Mouse (Mus musculus): ENCODE measurements around the gene Tmem89. TPM values are rescaled to one million over a fixed set of nuclear protein-coding genes. Genes with fewer than 3 reads are reported as not detected.

Tmem89 gene
- not detected for polyA plus RNA-seq (2017; shearing (Covaris generic))

DNA sequence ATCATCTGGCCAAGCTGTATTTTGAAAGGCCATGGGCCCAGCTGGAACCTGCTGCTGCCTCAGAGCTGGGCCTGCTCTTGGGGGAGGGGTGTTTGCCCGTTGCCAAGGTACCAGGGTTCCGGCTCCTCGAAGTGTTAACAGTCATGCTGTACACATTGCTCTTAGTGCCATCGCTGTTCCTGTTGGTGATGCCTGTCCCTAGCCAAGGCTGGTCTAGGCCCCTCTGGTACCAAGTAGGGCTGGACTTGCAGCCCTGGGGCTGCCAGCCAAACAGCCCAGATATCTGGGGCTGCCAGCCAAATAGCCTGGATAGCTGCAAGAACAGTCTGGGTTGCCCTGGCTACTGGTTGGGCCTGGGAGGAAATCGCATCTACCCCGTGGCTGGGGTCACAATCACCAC, at the start of gene Tmem89:
Gene Tmem89 (plus strand): TSS at position 129 of the 400 bp plus-strand sequence.

DNA sequence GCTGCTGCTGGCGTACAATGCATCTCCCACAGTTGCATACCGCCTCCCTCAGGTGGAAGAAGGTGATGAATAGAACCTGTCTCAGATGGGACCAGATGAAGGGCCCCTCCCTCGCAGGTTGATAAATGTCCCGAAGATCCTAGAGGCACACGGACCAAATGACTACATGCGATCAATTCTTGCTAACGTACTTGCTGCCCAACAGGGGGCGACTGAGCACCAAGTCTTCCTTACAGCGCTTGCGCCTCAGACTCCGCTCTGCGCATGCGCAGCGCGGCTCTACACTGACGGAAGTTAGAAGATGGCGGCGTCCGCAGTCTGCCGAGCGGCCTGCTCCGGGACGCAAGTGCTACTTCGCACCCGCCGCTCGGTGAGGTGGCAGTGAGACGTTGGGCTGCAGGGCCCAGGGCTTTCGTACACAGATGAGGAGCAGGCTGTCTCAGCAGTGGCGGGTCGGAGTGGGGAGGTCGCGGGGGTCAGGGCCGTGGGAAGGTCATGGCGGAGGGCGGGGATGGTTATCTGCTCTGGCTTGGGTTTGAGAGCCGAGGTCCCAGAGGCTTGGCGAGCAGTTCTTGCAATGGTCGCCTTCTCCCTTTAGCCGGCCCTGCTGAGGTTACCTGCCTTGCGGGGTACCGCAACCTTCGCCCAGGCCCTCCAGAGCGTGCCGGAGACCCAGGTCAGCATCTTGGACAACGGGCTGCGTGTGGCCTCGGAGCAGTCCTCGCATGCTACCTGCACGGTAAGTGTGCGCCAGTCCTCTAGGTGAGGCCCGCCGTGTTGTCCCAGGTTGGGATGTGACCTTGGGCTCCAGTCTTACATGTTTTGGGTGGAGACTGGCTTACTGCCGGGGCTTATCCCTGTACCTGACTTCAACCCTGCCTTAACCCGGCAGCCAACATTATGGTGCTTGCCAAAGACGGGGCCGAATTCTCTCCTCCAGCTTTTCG, 22.3 kb downstream of the Tmem89 start, which contains the start of gene Uqcrc1:
Gene Uqcrc1 (plus strand): TSS at position 216 of the 947 bp plus-strand sequence.

DNA sequence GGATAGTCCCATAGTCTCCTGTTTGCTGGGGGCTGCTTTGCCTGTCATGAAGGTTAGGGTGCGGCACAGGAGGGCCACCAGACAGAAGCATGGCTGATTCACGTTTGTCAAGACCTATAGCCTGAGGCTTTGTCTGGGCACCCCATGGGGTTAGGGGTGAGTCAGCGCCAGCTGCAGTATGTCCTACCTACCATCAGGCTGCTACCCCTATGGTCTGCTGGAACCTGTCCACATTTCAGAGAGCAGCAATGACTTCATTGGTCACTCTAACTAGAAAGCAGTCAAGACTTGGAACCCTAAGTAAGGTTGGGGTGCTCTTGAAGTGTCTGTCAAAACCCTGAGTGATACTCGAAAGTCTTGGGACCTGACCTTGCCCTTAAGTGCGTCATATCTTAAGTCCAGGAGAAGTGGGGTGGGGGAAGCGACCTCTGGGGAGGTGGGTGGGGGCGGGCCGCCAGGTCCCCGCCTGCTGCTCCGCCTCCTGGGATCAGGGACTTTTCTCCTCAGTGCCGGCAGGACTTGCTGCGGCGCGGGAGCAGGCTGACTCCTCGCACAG, 38.7 kb downstream of the Tmem89 start, which contains the start of gene Col7a1:
Gene Col7a1 (plus strand): TSS at position 506 of the 556 bp plus-strand sequence.

Other genes starting within 250 kb of the Tmem89 start
- gene Prkar2a, start 225.3 kb upstream of the Tmem89 start, polyA plus RNA-seq (2017; shearing (Covaris generic)) = 3.2 TPM
- 21.2 TPM for gene Ip6k2, start 130.8 kb upstream of the Tmem89 start, polyA plus RNA-seq (2017; shearing (Covaris generic))
- gene Nckipsd, start 106.3 kb upstream of the Tmem89 start, polyA plus RNA-seq (2017; shearing (Covaris generic)) = 5.2 TPM
- 0.06 TPM for gene Celsr3, start 88.3 kb upstream of the Tmem89 start, polyA plus RNA-seq (2017; shearing (Covaris generic))
- 19.5 TPM for gene Slc26a6, start 61.3 kb upstream of the Tmem89 start, polyA plus RNA-seq (2017; shearing (Covaris generic))
- gene Uqcrc1, start 22.0 kb downstream of the Tmem89 start, polyA plus RNA-seq (2017; shearing (Covaris generic)) = 346 TPM
- 0.95 TPM for gene Col7a1, start 39.0 kb downstream of the Tmem89 start, polyA plus RNA-seq (2017; shearing (Covaris generic))
- not detected for gene Ucn2, start 71.4 kb downstream of the Tmem89 start, polyA plus RNA-seq (2017; shearing (Covaris generic))
- gene Pfkfb4, start 77.2 kb downstream of the Tmem89 start, polyA plus RNA-seq (2017; shearing (Covaris generic)) = 5.7 TPM
- 4,784 TPM for gene Shisa5, start 123.9 kb downstream of the Tmem89 start, polyA plus RNA-seq (2017; shearing (Covaris generic))
- 120 TPM for gene Trex1, start 145.1 kb downstream of the Tmem89 start, polyA plus RNA-seq (2017; shearing (Covaris generic))
- 22.8 TPM for gene Atrip, start 159.5 kb downstream of the Tmem89 start, polyA plus RNA-seq (2017; shearing (Covaris generic))
- 18.4 TPM for gene Ccdc51, start 167.9 kb downstream of the Tmem89 start, polyA plus RNA-seq (2017; shearing (Covaris generic))
- 624 TPM for gene Tma7, start 168.0 kb downstream of the Tmem89 start, polyA plus RNA-seq (2017; shearing (Covaris generic))
- gene Plxnb1, start 180.8 kb downstream of the Tmem89 start, polyA plus RNA-seq (2017; shearing (Covaris generic)) = 3.3 TPM
- not detected for gene Fbxw21, start 247.4 kb downstream of the Tmem89 start, polyA plus RNA-seq (2017; shearing (Covaris generic))